In the genomic region with DNA sequence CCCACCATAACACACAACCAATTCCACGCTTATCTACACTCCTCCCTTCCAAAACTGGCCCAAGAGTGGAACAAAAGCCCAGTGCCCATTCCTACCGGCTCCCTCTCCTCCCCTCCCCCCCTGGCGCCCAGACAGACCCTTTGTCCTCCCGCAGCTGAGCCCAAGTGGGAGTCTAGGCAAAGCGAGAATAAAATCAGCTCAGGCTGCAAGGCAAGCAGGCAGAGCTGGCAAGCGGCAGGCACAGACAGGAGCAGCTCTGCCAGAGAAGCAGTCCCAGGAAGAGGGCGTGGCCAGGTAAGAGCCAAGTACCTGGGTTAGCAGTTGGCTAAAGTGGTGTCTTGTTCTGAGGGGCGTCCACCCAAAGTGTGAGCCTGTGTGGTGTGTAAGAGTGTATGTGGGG, we compare ENCODE assay signal across 10 mouse cellular contexts. TPM values are rescaled to one million over a fixed set of nuclear protein-coding genes. Genes with fewer than 3 reads are reported as not detected.
DNase-seq lines count a peak whose midpoint lies in the region; ATAC-seq and TF ChIP-seq lines count a peak whose summit lies in the region.
"Had no signal": no experiment of that assay in that cellular context is flagged by ENCODE, and none has a peak within 500 bp of the region (broad histone marks: within the 10 kb centered on the region; RNA-seq: fewer than 3 reads in every experiment).

TSS of gene Klhl35 (plus strand) at position 194 of the 400 bp plus-strand sequence.

- DNase-seq in heart, adult 11 months, result no peak
- peak; percentile 87 for DNase-seq in brain, embryonic 14.5 days (ENCODE audit: low read depth)
- DNase-seq in forebrain, embryonic 14.5 days (ENCODE audit: low spot score), result peak; percentile 82
- peak; percentile 70 for DNase-seq in lung, postnatal 0 days (ENCODE audit: low spot score)
- no peak for DNase-seq in adrenal gland, adult (ENCODE audit: inconsistent age in 2 of 2, low spot score in 1 of 2)
- no peak for DNase-seq in liver, embryonic 11.5 days (ENCODE audit: low spot score)
- DNase-seq in gastrocnemius, postnatal 36 days, result no peak

- TF ChIP-seq EP300 in lung, postnatal 0 days (IDR thresholded peaks at IDR 0.05), result no peak

- H3K9ac ChIP-seq in heart, embryonic 16.5 days (ENCODE audit: low read length), result peak within 1 kb of the TSS; percentile 57; the same call in 1 of the 2 replicates
- H3K9ac ChIP-seq in forebrain, embryonic 14.5 days (ENCODE audit: low read length), result peak within 1 kb of the TSS; percentile 45
- no peak within 1 kb of the TSS for H3K9ac ChIP-seq in lung, postnatal 0 days (replicated peaks; ENCODE audit: low read depth)
- no peak within 1 kb of the TSS for H3K9ac ChIP-seq in liver, embryonic 11.5 days (ENCODE audit: low read depth, low read length)

- H3K4me2 ChIP-seq in heart, embryonic 16.5 days (ENCODE audit: low read depth, low read length), result peak within 1 kb of the TSS; percentile 23; the same call in 1 of the 2 replicates
- H3K4me2 ChIP-seq in forebrain, embryonic 14.5 days (ENCODE audit: low read length), result peak within 1 kb of the TSS; percentile 37
- H3K4me2 ChIP-seq in lung, postnatal 0 days (replicated peaks; ENCODE audit: low read depth, low read length), result no peak within 1 kb of the TSS
- no peak within 1 kb of the TSS for H3K4me2 ChIP-seq in liver, embryonic 11.5 days

- H3K4me3 ChIP-seq in heart, embryonic 16.5 days (ENCODE audit: low read length), result no peak within 1 kb of the TSS
- H3K4me3 ChIP-seq in forebrain, embryonic 14.5 days (ENCODE audit: low read depth, low read length), result no peak within 1 kb of the TSS; the same call in 1 of the 2 replicates
- H3K4me3 ChIP-seq in lung, postnatal 0 days (ENCODE audit: low read depth, low read length), result no peak within 1 kb of the TSS
- H3K4me3 ChIP-seq in liver, embryonic 11.5 days (ENCODE audit: low read depth, low read length), result no peak within 1 kb of the TSS

- H3K9me3 ChIP-seq in heart, embryonic 16.5 days (replicated peaks; ENCODE audit: control insufficient read depth, low read length), result no peaks in the 10 kb centered on the region
- H3K9me3 ChIP-seq in forebrain, embryonic 14.5 days (replicated peaks; ENCODE audit: control insufficient read depth, low read length), result no peaks in the 10 kb centered on the region
- no peaks in the 10 kb centered on the region for H3K9me3 ChIP-seq in lung, postnatal 0 days (ENCODE audit: low read length)
- no peaks in the 10 kb centered on the region for H3K9me3 ChIP-seq in liver, embryonic 11.5 days (ENCODE audit: control insufficient read depth, low read length)

- peaks cover 31% of the 10 kb centered on the region for H3K4me1 ChIP-seq in heart, embryonic 16.5 days (ENCODE audit: control insufficient read depth, insufficient read depth, low read length)
- H3K4me1 ChIP-seq in forebrain, embryonic 14.5 days (ENCODE audit: control insufficient read depth, insufficient read depth, low read length), result peaks cover 25% of the 10 kb centered on the region
- peaks cover 15% of the 10 kb centered on the region; the same call in 1 of the 2 replicates for H3K4me1 ChIP-seq in lung, postnatal 0 days (ENCODE audit: insufficient read depth, low read depth, low read length)
- H3K4me1 ChIP-seq in liver, embryonic 11.5 days (replicated peaks; ENCODE audit: control insufficient read depth, insufficient read depth, low read length), result peaks cover 15% of the 10 kb centered on the region

- H3K36me3 ChIP-seq in heart, embryonic 16.5 days (ENCODE audit: control insufficient read depth, insufficient read depth), result peaks cover under 1% of the 10 kb centered on the region; the same call in 1 of the 2 replicates
- H3K36me3 ChIP-seq in forebrain, embryonic 14.5 days (ENCODE audit: control insufficient read depth, insufficient read depth, low read length), result 0 out of 2 replicates have a peak, but pooled peaks cover 4% of the 10 kb centered on the region
- H3K36me3 ChIP-seq in lung, postnatal 0 days (ENCODE audit: insufficient read depth, low read length), result no peaks in the 10 kb centered on the region
- no peaks in the 10 kb centered on the region for H3K36me3 ChIP-seq in liver, embryonic 11.5 days (ENCODE audit: control insufficient read depth, insufficient read depth, low read length)

- WGBS in heart, embryonic 16.5 days, result 15% methylated on average over 8 of the region's 8 CpGs
- 8% methylated on average over 8 of the region's 8 CpGs for WGBS in forebrain, embryonic 14.5 days
- 34% methylated on average over 8 of the region's 8 CpGs for WGBS in lung, postnatal 0 days
- 39% methylated on average over 8 of the region's 8 CpGs for WGBS in liver, embryonic 11.5 days

- no peak for ATAC-seq in heart, embryonic 16.5 days (replicated peaks; ENCODE audit: extremely low read depth, insufficient read depth, low FRiP score)
- ATAC-seq in forebrain, embryonic 14.5 days, result peak; percentile 14; the same call in 1 of the 2 replicates
- ATAC-seq in lung, postnatal 0 days, result no peak
- no peak for ATAC-seq in liver, embryonic 11.5 days (replicated peaks; ENCODE audit: low FRiP score)

- no peaks in the 10 kb centered on the region for H3K27me3 ChIP-seq in heart, embryonic 16.5 days (ENCODE audit: control insufficient read depth, insufficient read depth, low read length)
- H3K27me3 ChIP-seq in forebrain, embryonic 14.5 days (replicated peaks; ENCODE audit: control insufficient read depth, insufficient read depth, low read length), result no peaks in the 10 kb centered on the region
- H3K27me3 ChIP-seq in lung, postnatal 0 days (replicated peaks; ENCODE audit: insufficient read depth, low read length), result no peaks in the 10 kb centered on the region
- peaks cover 23% of the 10 kb centered on the region for H3K27me3 ChIP-seq in liver, embryonic 11.5 days (replicated peaks; ENCODE audit: control insufficient read depth, insufficient read depth, low read length)

- no peak within 1 kb of the TSS for H3K27ac ChIP-seq in heart, embryonic 16.5 days (ENCODE audit: low read length)
- peak within 1 kb of the TSS; percentile 72 for H3K27ac ChIP-seq in forebrain, embryonic 14.5 days (ENCODE audit: low read depth, low read length)
- no peak within 1 kb of the TSS for H3K27ac ChIP-seq in lung, postnatal 0 days (ENCODE audit: low read length)
- no peak within 1 kb of the TSS for H3K27ac ChIP-seq in liver, embryonic 11.5 days (ENCODE audit: low read depth, low read length)

- intact Hi-C loops in gastrocnemius, postnatal 36 days (cut with DNase I), result no loop called here

- TF ChIP-seq POLR2A in brain, embryonic 14.5 days (IDR thresholded peaks at IDR 0.05; ENCODE audit: borderline replicate concordance, extremely low read depth, insufficient read depth, insufficient read length, poor library complexity, severe bottlenecking), result peak; percentile 19; the same call in 1 of the 2 replicates

- TF ChIP-seq CTCF in brain, embryonic 14.5 days (IDR thresholded peaks at IDR 0.05; ENCODE audit: borderline replicate concordance, extremely low read depth, insufficient read depth, insufficient read length), result no peak
- no peak for TF ChIP-seq CTCF in lung, postnatal 0 days (IDR thresholded peaks at IDR 0.05)

RNA-seq across cellular contexts. Expression of gene Klhl35, which starts in this region (rescaled TPM):
- polyA plus RNA-seq in heart, embryonic 16.5 days (2015; fragmentation: Nextera tagmentation; extraction: Ambion mirVana), result 0.63 and 0.92 TPM in 2 replicates
- 13.2 and 17.9 TPM in 2 replicates for polyA plus RNA-seq in brain, embryonic 14.5 days (2012; rRNA removed)
- 3.8 and 4.5 TPM in 2 replicates for polyA plus RNA-seq in forebrain, embryonic 14.5 days (2014; fragmentation: Nextera tagmentation; extraction: Ambion mirVana)
- 1.2 and 1.8 TPM in 2 replicates for polyA plus RNA-seq in lung, postnatal 0 days (2015; fragmentation: Nextera tagmentation; extraction: Ambion mirVana)
- polyA plus RNA-seq in liver, embryonic 11.5 days (2014; fragmentation: Nextera tagmentation; extraction: Ambion mirVana), result 0.23 and 0.32 TPM in 2 replicates
- not detected for total RNA-seq in gastrocnemius, postnatal 36 days (2021)
- total RNA-seq: hematopoietic stem cell, adult 5-6 weeks; monocyte, adult 5-6 weeks had no signal

Comparison
In these comparisons a context has a peak if more than half of its experiments do, and no peak if none do; other contexts are left out.
1. H3K4me2 ChIP-seq: peak in heart, embryonic 16.5 days (single experiment) and forebrain, embryonic 14.5 days (single experiment); none in lung, postnatal 0 days (single experiment) and liver, embryonic 11.5 days (single experiment).
2. H3K9ac ChIP-seq: peak in heart, embryonic 16.5 days (single experiment) and forebrain, embryonic 14.5 days (single experiment); none in lung, postnatal 0 days (single experiment) and liver, embryonic 11.5 days (single experiment).
3. DNase-seq: peak in brain, embryonic 14.5 days (single experiment), forebrain, embryonic 14.5 days (single experiment) and lung, postnatal 0 days (single experiment); none in heart, adult 11 months (single experiment), adrenal gland, adult (0 of 2), liver, embryonic 11.5 days (single experiment) and gastrocnemius, postnatal 36 days (0 of 2).